Mouse (Mus musculus) lung, adult 10 weeks (tissue): ENCODE data around the gene Kank2. TPM values are rescaled to one million over a fixed set of nuclear protein-coding genes. Genes with fewer than 3 reads are reported as not detected.

ENCODE experiments used
- polyA plus RNA-seq: library from polyadenylated mRNA; stranded (reverse); fragments of 350-450 nt; fragmentation: Illumina TruSeq; extraction: RNeasy Lipid Tissue Mini Kit (QIAGEN cat#74804); gene quantifications from one replicate; pipeline ENCODE4 v1.2.3, GENCODE M21; 2014; ENCODE audit warnings: low read depth, low replicate concordance; ENCODE audit not compliant: insufficient read depth

Gene Kank2
- polyA plus RNA-seq: 35.1 TPM

GRCm38 (mm10) chr9:21798345-21799009, at the start of gene Kank2:
Gene Kank2 (minus strand): TSS chr9:21798744.

GRCm38 (mm10) chr9:21835258-21835912, 36.8 kb upstream of the Kank2 start, which contains the start of gene Angptl8:
Gene Angptl8 (plus strand): TSS chr9:21835510.

GRCm38 (mm10) chr9:21760155-21761088, 38.1 kb downstream of the Kank2 start, which contains the start of gene Spc24:
Gene Spc24 (minus strand): TSS chr9:21760303.

GRCm38 (mm10) chr9:21723377-21724146, 75.0 kb downstream of the Kank2 start, which contains the start of gene Ldlr:
Gene Ldlr (plus strand): TSS chr9:21723483.

Other genes with a start within 250 kb of the Kank2 start
- 17.7 TPM for gene Timm29, start 206.0 kb downstream of the Kank2 start, polyA plus RNA-seq
- gene Yipf2, start 205.9 kb downstream of the Kank2 start, polyA plus RNA-seq: 21.4 TPM
- 16.8 TPM for gene Smarca4, start 182.6 kb downstream of the Kank2 start, polyA plus RNA-seq
- 24.1 TPM for gene Ldlr, start 75.3 kb downstream of the Kank2 start, polyA plus RNA-seq
- gene Spc24, start 38.4 kb downstream of the Kank2 start, polyA plus RNA-seq: 2.4 TPM
- gene Angptl8, start 36.8 kb upstream of the Kank2 start, polyA plus RNA-seq: 3.8 TPM
- 47.0 TPM for gene Dock6, start 53.9 kb upstream of the Kank2 start, polyA plus RNA-seq
- 24.0 TPM for gene Rab3d, start 119.4 kb upstream of the Kank2 start, polyA plus RNA-seq
- 2.1 TPM for gene Ccdc159, start 128.7 kb upstream of the Kank2 start, polyA plus RNA-seq
- 159 TPM for gene Tmem205, start 128.8 kb upstream of the Kank2 start, polyA plus RNA-seq
- gene Plppr2, start 138.3 kb upstream of the Kank2 start, polyA plus RNA-seq: 2.7 TPM
- gene Swsap1, start 157.0 kb upstream of the Kank2 start, polyA plus RNA-seq: 10.0 TPM
- gene Epor, start 164.8 kb upstream of the Kank2 start, polyA plus RNA-seq: 2.8 TPM
- 5.4 TPM for gene Rgl3, start 190.7 kb upstream of the Kank2 start, polyA plus RNA-seq
- 3.5 TPM for gene Ccdc151, start 203.9 kb upstream of the Kank2 start, polyA plus RNA-seq
- 49.2 TPM for gene Prkcsh, start 204.1 kb upstream of the Kank2 start, polyA plus RNA-seq